Mouse (Mus musculus) frontal cortex, postnatal 10 days (tissue): ENCODE results near the gene Wfdc15a.

ENCODE experiments used
- DNase-seq, 2 experiments: peaks; one replicate each; pipeline ENCODE4 v3.0.0; 2022; ENCODE audit warnings: low spot score in 2 of 2, mixed read lengths in 1 of 2

The Wfdc15a gene

GRCm38 (mm10) chr2:164177831-164178230 is 22.1 kb downstream of the Wfdc15a start:
- DNase-seq, result no peak

- no peak for DNase-seq
Measured at GRCm38 (mm10) chr2:164175850-164176249, 24.1 kb downstream of the Wfdc15a start.

GRCm38 (mm10) chr2:164174649-164175395 is 25.1 kb downstream of the Wfdc15a start:
- peak; percentile 50 to 72 for DNase-seq

GRCm38 (mm10) chr2:164173394-164173793 is 26.5 kb downstream of the Wfdc15a start:
- DNase-seq, result no peak

GRCm38 (mm10) chr2:164170902-164171301 is 29.0 kb downstream of the Wfdc15a start, which contains the start of gene Kcns1:
Gene Kcns1, minus strand, starts transcription at chr2:164171113.
- DNase-seq, result no peak

- DNase-seq, result no peak
Measured at GRCm38 (mm10) chr2:164170326-164170725, 29.6 kb downstream of the Wfdc15a start.

- DNase-seq, result peak in 1 of 2 experiments; percentile 26
Measured at GRCm38 (mm10) chr2:164168571-164168946, 31.4 kb downstream of the Wfdc15a start.

GRCm38 (mm10) chr2:164167752-164168570 is 32.0 kb downstream of the Wfdc15a start:
- DNase-seq, result no peak

GRCm38 (mm10) chr2:164164941-164165340 is 35.0 kb downstream of the Wfdc15a start:
- no peak for DNase-seq

GRCm38 (mm10) chr2:164161515-164162055 is 38.3 kb downstream of the Wfdc15a start:
- no peak for DNase-seq

GRCm38 (mm10) chr2:164158838-164159237 is 41.1 kb downstream of the Wfdc15a start:
- no peak for DNase-seq

GRCm38 (mm10) chr2:164156158-164156557 is 43.8 kb downstream of the Wfdc15a start:
- no peak for DNase-seq

- no peak for DNase-seq
Measured at GRCm38 (mm10) chr2:164154007-164154406, 45.9 kb downstream of the Wfdc15a start.

- DNase-seq, result no peak
Measured at GRCm38 (mm10) chr2:164152341-164152740, 47.6 kb downstream of the Wfdc15a start.

- no peak for DNase-seq
Measured at GRCm38 (mm10) chr2:164150086-164150760, 49.7 kb downstream of the Wfdc15a start.
